Mouse (Mus musculus): ENCODE data around the gene Vdac1.

The Vdac1 gene

DNA sequence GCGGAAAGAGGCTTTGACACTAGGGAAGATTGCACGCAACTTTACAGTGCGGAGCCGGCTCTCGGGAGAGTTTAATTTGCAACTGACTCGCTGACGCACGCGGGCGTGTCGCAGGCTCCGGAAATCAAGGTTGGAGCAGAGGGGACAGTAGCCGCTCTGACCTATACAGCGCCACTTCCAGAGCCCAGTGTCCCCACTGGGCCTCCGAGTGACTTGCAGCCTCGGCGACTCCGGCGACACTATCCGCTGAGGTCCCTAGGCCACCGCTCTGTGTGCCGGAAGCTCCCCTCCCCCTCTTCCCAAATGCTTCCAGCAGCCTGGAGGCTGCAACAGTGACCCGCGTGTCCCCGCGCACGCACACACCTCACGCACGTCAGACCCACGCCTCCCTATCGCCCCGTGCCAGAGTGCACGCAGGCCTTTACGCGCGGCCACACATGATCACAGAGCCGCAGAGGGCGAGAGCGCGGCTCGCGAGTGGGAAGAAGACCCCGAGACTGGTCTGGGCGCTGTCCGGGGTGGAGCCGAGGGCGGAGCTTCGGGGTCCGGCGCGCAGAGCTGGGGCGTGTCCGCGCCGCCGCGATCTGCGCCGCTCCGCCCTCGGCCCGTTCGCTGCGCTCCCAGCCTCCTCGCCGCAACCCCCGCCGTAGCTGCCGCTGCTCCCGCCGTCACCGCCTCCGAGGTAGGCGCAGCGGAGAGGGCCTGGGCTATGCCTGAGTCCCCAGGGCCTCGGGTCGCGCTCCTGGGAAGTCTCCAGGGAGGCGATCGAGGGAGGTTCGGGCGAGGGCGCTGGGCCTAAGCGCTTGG lies at the start of gene Vdac1:
TSS of gene Vdac1 (plus strand) at position 390 of the 807 bp plus-strand sequence.
- DNase-seq (ENCODE audit: low spot score) = peak; percentile 93

GRCm38 (mm10) chr11:52314102-52314793 lies 46.4 kb upstream of the Vdac1 start:
- no peak for DNase-seq (ENCODE audit: low spot score)

GRCm38 (mm10) chr11:52318445-52318844 lies 42.2 kb upstream of the Vdac1 start:
- no peak for DNase-seq (ENCODE audit: low spot score)

- no peak for DNase-seq (ENCODE audit: low spot score)
Observed at GRCm38 (mm10) chr11:52319664-52320063, 41.0 kb upstream of the Vdac1 start.

GRCm38 (mm10) chr11:52320529-52320928 lies 40.1 kb upstream of the Vdac1 start:
- DNase-seq (ENCODE audit: low spot score) = no peak

- DNase-seq (ENCODE audit: low spot score) = no peak
Observed at GRCm38 (mm10) chr11:52321540-52321939, 39.1 kb upstream of the Vdac1 start.

DNA sequence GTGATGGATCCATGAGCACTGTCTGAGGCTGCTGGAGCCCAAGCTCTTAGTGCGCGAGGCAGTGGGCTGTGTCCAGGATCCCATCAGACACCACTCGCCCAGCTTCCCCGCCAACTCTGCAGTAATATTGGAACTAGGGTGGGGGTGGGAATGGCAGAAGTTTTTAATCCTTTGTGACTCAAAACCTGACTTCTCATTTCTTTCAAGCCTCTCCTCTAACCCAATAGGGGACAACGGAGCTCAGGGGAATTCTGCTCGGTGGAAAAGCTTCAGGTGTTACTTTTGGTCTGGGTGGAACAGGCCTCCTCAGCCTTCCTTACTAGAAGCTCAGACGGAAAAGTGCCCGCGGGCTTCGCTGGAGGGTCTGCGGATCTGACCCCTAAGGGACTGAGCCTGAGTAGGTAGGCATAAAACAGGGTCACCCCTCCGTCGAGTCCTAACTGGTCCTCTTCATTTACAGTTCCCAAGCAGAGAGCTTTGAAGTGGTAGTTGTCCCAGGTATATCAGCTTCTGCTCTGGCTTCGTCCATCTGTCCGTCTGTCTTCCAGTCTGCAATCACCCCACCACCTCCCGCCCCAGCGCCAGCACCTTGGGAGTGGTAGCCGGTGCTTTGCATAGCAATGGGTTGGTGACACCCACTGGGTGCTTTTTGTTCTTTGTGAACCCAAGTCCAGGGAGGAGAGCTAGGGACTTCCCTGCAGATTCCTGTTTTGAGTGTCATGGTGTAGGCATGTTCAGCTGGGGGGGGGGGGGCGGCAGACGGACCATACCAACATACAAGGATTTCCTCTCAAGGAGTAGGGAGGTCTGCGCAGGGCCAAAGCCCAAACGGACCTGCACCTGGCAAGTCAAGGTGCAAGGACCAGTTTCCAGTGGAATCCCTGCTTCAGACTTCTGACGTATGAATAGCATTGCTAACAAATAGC lies 36.0 kb upstream of the Vdac1 start:
- DNase-seq (ENCODE audit: low spot score) = no peak

DNA sequence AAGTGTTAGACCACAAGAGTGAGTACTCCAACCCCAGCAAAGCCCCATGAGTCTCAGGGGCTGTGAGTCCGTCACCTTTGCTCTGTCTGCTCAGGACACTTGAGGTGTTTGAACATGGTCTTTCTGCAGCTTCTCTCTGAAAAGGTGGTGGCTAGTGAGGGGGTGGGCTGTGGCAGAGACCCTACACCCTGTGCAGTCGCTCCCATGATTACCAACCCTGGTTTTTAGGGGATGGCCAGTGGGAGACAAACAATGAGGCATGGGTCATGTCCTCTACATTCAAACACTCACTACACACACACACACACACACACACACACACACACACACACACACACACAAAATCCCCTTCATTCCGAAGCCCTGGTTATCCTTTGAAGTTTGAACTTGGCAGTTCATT lies 33.3 kb upstream of the Vdac1 start:
- no peak for DNase-seq (ENCODE audit: low spot score)

- DNase-seq (ENCODE audit: low spot score) = peak; percentile 62
Observed at GRCm38 (mm10) chr11:52332421-52333118, 28.1 kb upstream of the Vdac1 start.

GRCm38 (mm10) chr11:52333616-52334015 lies 27.0 kb upstream of the Vdac1 start:
- no peak for DNase-seq (ENCODE audit: low spot score)

DNA sequence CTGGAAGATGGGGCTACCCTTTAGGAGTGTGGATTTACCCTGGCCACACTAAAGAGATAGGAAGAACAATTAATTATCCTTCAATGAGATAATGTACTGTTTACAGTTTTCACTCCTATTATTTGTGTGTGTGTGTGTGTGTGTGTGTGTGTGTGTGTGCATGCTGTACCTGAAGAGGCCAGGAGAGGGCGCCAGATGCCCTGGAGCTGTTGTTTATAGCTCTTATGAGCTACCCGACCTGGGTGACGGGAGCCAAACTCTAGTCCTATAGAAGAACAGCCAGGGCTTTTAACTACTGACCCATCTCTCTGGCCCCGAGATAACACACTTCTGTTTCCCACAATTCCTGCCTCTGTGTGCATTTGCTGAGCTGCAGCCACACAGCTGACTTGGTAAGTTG lies 25.4 kb upstream of the Vdac1 start:
- DNase-seq (ENCODE audit: low spot score) = no peak

GRCm38 (mm10) chr11:52335924-52336323 lies 24.7 kb upstream of the Vdac1 start:
- DNase-seq (ENCODE audit: low spot score) = no peak

DNA sequence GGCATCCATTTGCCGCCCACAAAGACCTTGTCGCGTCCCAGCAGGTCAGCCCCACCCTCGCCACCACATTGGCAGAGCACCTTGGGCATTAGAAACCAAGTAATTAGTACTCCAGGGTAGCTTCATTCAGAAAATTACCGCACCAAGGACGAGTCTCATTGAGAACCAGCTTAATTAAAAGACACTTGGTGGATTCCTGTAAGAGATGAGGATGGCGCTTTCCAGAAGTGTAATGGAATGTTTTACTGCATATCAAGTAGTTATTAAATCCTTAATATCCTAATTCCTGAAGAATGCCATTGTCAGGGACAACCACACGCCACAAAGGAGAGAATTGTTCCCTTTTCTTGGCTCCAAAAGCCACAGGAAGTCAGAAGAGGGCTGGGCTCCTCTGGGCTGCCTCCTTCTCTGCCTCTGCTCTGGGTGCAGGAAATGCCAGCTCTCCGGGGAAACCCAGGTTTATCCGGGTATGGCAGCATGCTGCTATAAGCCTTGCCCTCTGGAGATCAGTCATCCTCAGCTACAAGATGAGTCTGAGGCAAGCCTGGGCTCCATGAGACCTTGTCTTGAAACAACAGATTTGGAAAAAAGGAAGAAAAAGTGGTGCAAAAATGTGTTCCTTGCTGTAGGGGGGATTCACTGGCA lies 22.9 kb upstream of the Vdac1 start:
- DNase-seq (ENCODE audit: low spot score) = no peak

GRCm38 (mm10) chr11:52338351-52338750 lies 22.3 kb upstream of the Vdac1 start:
- DNase-seq (ENCODE audit: low spot score) = no peak

DNA sequence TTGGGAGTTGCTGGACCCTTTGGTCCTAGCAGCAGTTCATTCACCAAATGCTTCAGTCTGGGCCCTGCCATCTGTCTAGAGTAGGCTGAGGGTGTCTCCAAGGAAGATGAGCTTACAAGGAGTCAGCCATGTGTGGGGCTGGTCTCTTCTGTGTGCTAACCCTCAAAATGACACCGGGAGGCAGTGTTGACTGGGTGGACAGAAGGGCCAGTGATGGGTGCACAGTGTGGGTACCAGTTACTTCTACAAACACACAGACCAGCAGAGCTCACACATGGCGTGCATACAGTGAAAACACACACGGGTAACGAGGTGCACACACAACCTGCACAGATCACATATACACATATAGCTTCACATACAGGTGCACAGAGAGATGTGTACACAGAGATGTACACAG lies 21.6 kb upstream of the Vdac1 start:
- DNase-seq (ENCODE audit: low spot score) = no peak

DNA sequence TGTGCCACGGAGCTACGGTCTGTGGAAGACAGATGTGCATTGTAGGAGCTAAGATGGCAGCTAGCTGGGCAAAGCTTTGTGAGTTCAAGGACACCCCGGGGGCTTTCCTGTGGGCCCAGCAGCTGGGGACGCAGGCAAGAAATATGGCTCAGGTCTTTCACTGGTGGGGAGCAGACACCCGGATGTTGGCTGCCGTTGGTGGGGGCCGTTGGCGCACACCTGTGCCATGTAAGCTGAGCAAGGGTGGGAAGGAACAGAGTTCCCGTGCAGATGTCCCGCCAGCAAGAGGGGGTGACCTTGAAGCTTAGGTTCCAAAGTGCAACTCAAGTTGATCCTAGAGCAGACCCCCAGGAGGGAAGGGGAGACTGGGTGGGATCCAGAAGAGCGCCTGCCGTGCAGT lies 21.1 kb upstream of the Vdac1 start:
- DNase-seq (ENCODE audit: low spot score) = no peak

- DNase-seq (ENCODE audit: low spot score) = no peak
Observed at GRCm38 (mm10) chr11:52340123-52340864, 20.4 kb upstream of the Vdac1 start.

DNA sequence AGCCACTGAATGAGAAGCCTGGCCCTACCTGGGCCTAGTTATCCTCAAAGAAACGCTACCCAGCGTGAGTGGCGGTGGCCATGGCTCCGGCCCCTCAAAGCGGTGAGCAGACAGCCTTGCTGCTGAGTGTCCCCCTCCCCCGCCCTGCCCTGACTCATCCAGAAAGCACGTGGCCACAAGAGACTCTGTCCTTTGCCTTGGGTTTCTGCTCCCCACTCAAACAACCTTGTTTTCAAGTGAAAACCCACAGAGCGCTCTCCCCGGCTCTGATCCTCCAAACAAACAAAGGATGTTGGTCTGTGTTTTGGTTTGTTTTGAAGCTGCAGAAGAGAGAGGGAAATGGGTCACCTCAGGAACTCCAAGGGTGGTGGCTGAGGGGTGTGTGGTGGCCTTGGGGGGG lies 19.7 kb upstream of the Vdac1 start:
- no peak for DNase-seq (ENCODE audit: low spot score)

DNA sequence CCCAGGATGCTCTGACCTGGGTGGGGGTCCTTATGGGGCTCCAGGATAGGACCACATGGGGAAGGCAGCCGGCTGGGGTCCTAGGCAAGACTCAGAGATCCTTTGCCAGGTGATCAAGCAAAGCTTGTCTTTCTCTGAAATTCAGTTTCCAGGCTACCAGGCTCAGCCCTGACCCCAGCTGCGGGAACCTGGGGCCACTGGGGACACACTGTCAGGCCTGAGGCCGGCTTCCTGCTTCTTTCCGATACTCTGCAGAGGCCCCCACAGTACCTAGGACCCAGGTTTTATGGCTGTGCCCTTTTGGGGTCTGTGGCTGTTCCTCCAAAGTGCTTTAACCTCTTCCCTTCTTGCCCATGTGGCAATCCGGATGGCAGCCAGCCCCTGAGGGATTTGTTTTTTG lies 19.2 kb upstream of the Vdac1 start:
- DNase-seq (ENCODE audit: low spot score) = no peak

DNA sequence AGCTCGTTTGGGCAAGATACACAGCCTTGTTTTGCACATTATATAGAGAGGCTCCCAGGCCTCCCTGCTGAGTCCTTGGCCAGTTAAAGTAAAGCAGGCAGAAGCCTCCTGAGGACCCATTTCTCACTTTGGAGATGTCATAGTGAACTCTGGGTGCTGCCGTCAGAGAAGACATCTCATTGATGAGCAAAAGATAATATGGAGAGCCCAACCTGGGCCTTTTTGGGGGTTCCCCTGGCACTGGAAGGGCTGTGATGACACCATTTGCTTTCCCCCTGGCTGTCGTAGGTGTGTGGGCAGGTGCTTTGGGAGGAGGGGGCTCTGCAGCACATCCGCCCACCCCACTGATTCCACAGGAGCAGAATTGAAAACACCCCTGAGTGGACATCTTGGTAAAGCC lies 18.4 kb upstream of the Vdac1 start:
- DNase-seq (ENCODE audit: low spot score) = no peak

- DNase-seq (ENCODE audit: low spot score) = peak; percentile 93
Observed at GRCm38 (mm10) chr11:52343162-52343561, 17.5 kb upstream of the Vdac1 start.
